Mouse (Mus musculus): ENCODE measurements at regions not wholly inside any gene's neighbourhood (a gene's known extent, or its start where the extent isn't known, plus 50 kb on each side); places are given as distances from the start of the nearest gene placed in this dataset.
A peak's percentile ranks its signal among the peaks of the same experiment; 100 is the strongest.

- no peak for DNase-seq (ENCODE audit: low spot score in 2 of 2)
Measured at GRCm38 (mm10) chr4:93986189-93986588, 570.2 kb upstream of the Gm10306 start.

GRCm38 (mm10) chr4:93990273-93990869, 566.0 kb upstream of the Gm10306 start:
- no peak for DNase-seq (ENCODE audit: low spot score in 2 of 2)

- DNase-seq (ENCODE audit: low spot score in 2 of 2), result no peak
Measured at GRCm38 (mm10) chr4:94005818-94006217, 550.5 kb upstream of the Gm10306 start.

- peak; percentile 2 to 75 for DNase-seq (ENCODE audit: low spot score in 2 of 2)
Measured at GRCm38 (mm10) chr4:94007088-94007768, 549.1 kb upstream of the Gm10306 start.

- DNase-seq (ENCODE audit: low spot score in 2 of 2), result no peak
Measured at GRCm38 (mm10) chr4:94015713-94016112, 540.6 kb upstream of the Gm10306 start.

GRCm38 (mm10) chr4:94017702-94018101, 538.6 kb upstream of the Gm10306 start:
- peak; percentile 43 to 72 for DNase-seq (ENCODE audit: low spot score in 2 of 2)

GRCm38 (mm10) chr4:94049629-94050310, 506.6 kb upstream of the Gm10306 start:
- no peak for DNase-seq (ENCODE audit: low spot score in 2 of 2)

- peak in 1 of 2 experiments; percentile 1 for DNase-seq (ENCODE audit: low spot score in 2 of 2)
Measured at GRCm38 (mm10) chr4:94052249-94053162, 503.8 kb upstream of the Gm10306 start.

GRCm38 (mm10) chr4:94073178-94073870, 483.0 kb upstream of the Gm10306 start:
- DNase-seq (ENCODE audit: low spot score in 2 of 2), result no peak

GRCm38 (mm10) chr4:94082839-94083238, 473.5 kb upstream of the Gm10306 start:
- no peak for DNase-seq (ENCODE audit: low spot score in 2 of 2)

- no peak for DNase-seq (ENCODE audit: low spot score in 2 of 2)
Measured at GRCm38 (mm10) chr4:94094379-94094778, 462.0 kb upstream of the Gm10306 start.

GRCm38 (mm10) chr4:94106941-94107340, 449.4 kb upstream of the Gm10306 start:
- DNase-seq (ENCODE audit: low spot score in 2 of 2), result no peak

- no peak for DNase-seq (ENCODE audit: low spot score in 2 of 2)
Measured at GRCm38 (mm10) chr4:94116881-94117280, 439.5 kb upstream of the Gm10306 start.

GRCm38 (mm10) chr4:94124177-94124576, 432.2 kb upstream of the Gm10306 start:
- DNase-seq (ENCODE audit: low spot score in 2 of 2), result no peak

GRCm38 (mm10) chr4:94137921-94138320, 418.4 kb upstream of the Gm10306 start:
- DNase-seq (ENCODE audit: low spot score in 2 of 2), result no peak

GRCm38 (mm10) chr4:94144901-94145801, 411.2 kb upstream of the Gm10306 start:
- no peak for DNase-seq (ENCODE audit: low spot score in 2 of 2)

- no peak for DNase-seq (ENCODE audit: low spot score in 2 of 2)
Measured at GRCm38 (mm10) chr4:94147964-94148533, 408.3 kb upstream of the Gm10306 start.

- no peak for DNase-seq (ENCODE audit: low spot score in 2 of 2)
Measured at GRCm38 (mm10) chr4:94149056-94149455, 407.3 kb upstream of the Gm10306 start.

- no peak for DNase-seq (ENCODE audit: low spot score in 2 of 2)
Measured at GRCm38 (mm10) chr4:94160620-94161019, 395.7 kb upstream of the Gm10306 start.
